Mouse (Mus musculus): ENCODE measurements around the gene Rab8b. TPM values are rescaled to one million over a fixed set of nuclear protein-coding genes. Genes with fewer than 3 reads are reported as not detected.
"Not testable (repeated sequence)": the region's sequence is repeated elsewhere in the genome, so short reads cannot be mapped to it uniquely, and the experiment has no call there.

The Rab8b gene
- total and polyA plus RNA-seq, 2 experiments from 2014 or later, result 9.5 to 9.8 TPM

- no peaks in the 10 kb centered on the region for H3K27me3 ChIP-seq (ENCODE audit: control insufficient read depth, insufficient read depth, low read length)
- no peaks in the 10 kb centered on the region for H3K9me3 ChIP-seq (replicated peaks; ENCODE audit: control insufficient read depth, low read length)
- no peak overlapping the region for H3K4me3 ChIP-seq (ENCODE audit: low read depth, low read length)
- H3K36me3 ChIP-seq (replicated peaks; ENCODE audit: control insufficient read depth, insufficient read depth, low read length), result no peaks in the 10 kb centered on the region
- ATAC-seq (ENCODE audit: insufficient read depth, low read depth) (no peak), DNase-seq (ENCODE audit: low spot score) (no peak)
- H3K27ac ChIP-seq (ENCODE audit: low read depth), result no peak overlapping the region
- H3K4me2 ChIP-seq (ENCODE audit: low read depth, low read length), result no peak overlapping the region
- 64% methylated on average over 1 of the region's 1 CpGs for WGBS
- TF ChIP-seq EP300 (IDR thresholded peaks at IDR 0.05; ENCODE audit: low read depth) (no peak), CTCF (IDR thresholded peaks at IDR 0.05; ENCODE audit: low read depth) (no peak)
- 0 out of 2 replicates have a peak, but pooled peaks cover 5% of the 10 kb centered on the region for H3K4me1 ChIP-seq (ENCODE audit: control insufficient read depth, insufficient read depth)
- no peak overlapping the region for H3K9ac ChIP-seq (replicated peaks; ENCODE audit: low read depth, low read length)
Observed at GRCm38 (mm10) chr9:66894421-66894820, 25.1 kb downstream of the Rab8b start.

- ATAC-seq (ENCODE audit: insufficient read depth, low read depth); H3K4me3 ChIP-seq (ENCODE audit: low read depth, low read length); H3K4me2 ChIP-seq (ENCODE audit: low read depth, low read length); H3K36me3 ChIP-seq (replicated peaks; ENCODE audit: control insufficient read depth, insufficient read depth, low read length); H3K9me3 ChIP-seq (replicated peaks; ENCODE audit: control insufficient read depth, low read length); H3K9ac ChIP-seq (replicated peaks; ENCODE audit: low read depth, low read length); H3K27ac ChIP-seq (ENCODE audit: low read depth); DNase-seq (ENCODE audit: low spot score); H3K27me3 ChIP-seq (ENCODE audit: control insufficient read depth, insufficient read depth, low read length); H3K4me1 ChIP-seq (ENCODE audit: control insufficient read depth, insufficient read depth): not testable (repeated sequence)
- WGBS, result 98% methylated on average over 4 of the region's 4 CpGs
Observed at GRCm38 (mm10) chr9:66892456-66892855, 27.0 kb downstream of the Rab8b start.

- H3K27ac ChIP-seq (ENCODE audit: low read depth), result no peak overlapping the region
- 58% methylated on average over 6 of the region's 6 CpGs for WGBS
Observed at GRCm38 (mm10) chr9:66887960-66888610, 31.4 kb downstream of the Rab8b start.

GRCm38 (mm10) chr9:66887301-66887902, 32.1 kb downstream of the Rab8b start:
- Histone ChIP-seq H3K4me1 (ENCODE audit: control insufficient read depth, insufficient read depth) (no peaks in the 10 kb centered on the region), H3K27me3 (ENCODE audit: control insufficient read depth, insufficient read depth, low read length) (no peaks in the 10 kb centered on the region), H3K9ac (replicated peaks; ENCODE audit: low read depth, low read length) (no peak overlapping the region), H3K4me2 (ENCODE audit: low read depth, low read length) (no peak overlapping the region), H3K36me3 (replicated peaks; ENCODE audit: control insufficient read depth, insufficient read depth, low read length) (no peaks in the 10 kb centered on the region), H3K4me3 (ENCODE audit: low read depth, low read length) (no peak overlapping the region), H3K9me3 (replicated peaks; ENCODE audit: control insufficient read depth, low read length) (no peaks in the 10 kb centered on the region), H3K27ac (ENCODE audit: low read depth) (no peak overlapping the region)
- ATAC-seq (ENCODE audit: insufficient read depth, low read depth) (no peak), DNase-seq (ENCODE audit: low spot score) (no peak)
- whole genome bisulfite sequencing, result 69% methylated on average over 8 of the region's 8 CpGs
- TF ChIP-seq CTCF (IDR thresholded peaks at IDR 0.05; ENCODE audit: low read depth) (no peak), EP300 (IDR thresholded peaks at IDR 0.05; ENCODE audit: low read depth) (no peak)

More at GRCm38 (mm10) chr9:66887960-66888610, 31.4 kb downstream of the Rab8b start:
- DNase-seq (ENCODE audit: low spot score) (no peak), ATAC-seq (ENCODE audit: insufficient read depth, low read depth) (no peak)
- no peaks in the 10 kb centered on the region for H3K9me3 ChIP-seq (replicated peaks; ENCODE audit: control insufficient read depth, low read length)
- no peak overlapping the region for H3K4me2 ChIP-seq (ENCODE audit: low read depth, low read length)
- TF ChIP-seq EP300 (IDR thresholded peaks at IDR 0.05; ENCODE audit: low read depth) (no peak), CTCF (IDR thresholded peaks at IDR 0.05; ENCODE audit: low read depth) (no peak)
- H3K4me3 ChIP-seq (ENCODE audit: low read depth, low read length), result no peak overlapping the region
- no peak overlapping the region for H3K9ac ChIP-seq (replicated peaks; ENCODE audit: low read depth, low read length)
- no peaks in the 10 kb centered on the region for H3K27me3 ChIP-seq (ENCODE audit: control insufficient read depth, insufficient read depth, low read length)
- no peaks in the 10 kb centered on the region for H3K36me3 ChIP-seq (replicated peaks; ENCODE audit: control insufficient read depth, insufficient read depth, low read length)
- H3K4me1 ChIP-seq (ENCODE audit: control insufficient read depth, insufficient read depth), result no peaks in the 10 kb centered on the region

GRCm38 (mm10) chr9:66886818-66887217, 32.7 kb downstream of the Rab8b start:
- H3K4me1 ChIP-seq (ENCODE audit: control insufficient read depth, insufficient read depth), result no peaks in the 10 kb centered on the region
- ATAC-seq (ENCODE audit: insufficient read depth, low read depth) (no peak), DNase-seq (ENCODE audit: low spot score) (no peak)
- H3K27ac ChIP-seq (ENCODE audit: low read depth), result no peak overlapping the region
- H3K9me3 ChIP-seq (replicated peaks; ENCODE audit: control insufficient read depth, low read length), result no peaks in the 10 kb centered on the region
- no peaks in the 10 kb centered on the region for H3K27me3 ChIP-seq (ENCODE audit: control insufficient read depth, insufficient read depth, low read length)
- H3K9ac ChIP-seq (replicated peaks; ENCODE audit: low read depth, low read length), result no peak overlapping the region
- 84% methylated on average over 6 of the region's 6 CpGs for WGBS
- H3K4me2 ChIP-seq (ENCODE audit: low read depth, low read length), result no peak overlapping the region
- no peak overlapping the region for H3K4me3 ChIP-seq (ENCODE audit: low read depth, low read length)
- H3K36me3 ChIP-seq (replicated peaks; ENCODE audit: control insufficient read depth, insufficient read depth, low read length), result no peaks in the 10 kb centered on the region
- TF ChIP-seq CTCF (IDR thresholded peaks at IDR 0.05; ENCODE audit: low read depth) (no peak), EP300 (IDR thresholded peaks at IDR 0.05; ENCODE audit: low read depth) (no peak)

- WGBS, result 40% methylated on average over 3 of the region's 3 CpGs
- H3K4me3 ChIP-seq (ENCODE audit: low read depth, low read length), result no peak overlapping the region
- DNase-seq (ENCODE audit: low spot score), result no peak
- H3K9me3 ChIP-seq (replicated peaks; ENCODE audit: control insufficient read depth, low read length), result no peaks in the 10 kb centered on the region
- no peaks in the 10 kb centered on the region for H3K27me3 ChIP-seq (ENCODE audit: control insufficient read depth, insufficient read depth, low read length)
- H3K4me1 ChIP-seq (ENCODE audit: control insufficient read depth, insufficient read depth), result no peaks in the 10 kb centered on the region
- H3K4me2 ChIP-seq (ENCODE audit: low read depth, low read length), result no peak overlapping the region
- no peak for TF ChIP-seq CTCF (IDR thresholded peaks at IDR 0.05; ENCODE audit: low read depth)
- TF ChIP-seq EP300 (IDR thresholded peaks at IDR 0.05; ENCODE audit: low read depth), result no peak
- ATAC-seq (ENCODE audit: insufficient read depth, low read depth), result no peak
- no peaks in the 10 kb centered on the region for H3K36me3 ChIP-seq (replicated peaks; ENCODE audit: control insufficient read depth, insufficient read depth, low read length)
- H3K9ac ChIP-seq (replicated peaks; ENCODE audit: low read depth, low read length), result no peak overlapping the region
- no peak overlapping the region for H3K27ac ChIP-seq (ENCODE audit: low read depth)
Observed at GRCm38 (mm10) chr9:66886366-66886765, 33.1 kb downstream of the Rab8b start.

All from heart, postnatal 0 days (tissue).